Mouse (Mus musculus): ENCODE measurements around the gene Dcaf8.
"Not testable (repeated sequence)": the region's sequence is repeated elsewhere in the genome, so short reads cannot be mapped to it uniquely, and the experiment has no call there.

Dcaf8 gene

DNA sequence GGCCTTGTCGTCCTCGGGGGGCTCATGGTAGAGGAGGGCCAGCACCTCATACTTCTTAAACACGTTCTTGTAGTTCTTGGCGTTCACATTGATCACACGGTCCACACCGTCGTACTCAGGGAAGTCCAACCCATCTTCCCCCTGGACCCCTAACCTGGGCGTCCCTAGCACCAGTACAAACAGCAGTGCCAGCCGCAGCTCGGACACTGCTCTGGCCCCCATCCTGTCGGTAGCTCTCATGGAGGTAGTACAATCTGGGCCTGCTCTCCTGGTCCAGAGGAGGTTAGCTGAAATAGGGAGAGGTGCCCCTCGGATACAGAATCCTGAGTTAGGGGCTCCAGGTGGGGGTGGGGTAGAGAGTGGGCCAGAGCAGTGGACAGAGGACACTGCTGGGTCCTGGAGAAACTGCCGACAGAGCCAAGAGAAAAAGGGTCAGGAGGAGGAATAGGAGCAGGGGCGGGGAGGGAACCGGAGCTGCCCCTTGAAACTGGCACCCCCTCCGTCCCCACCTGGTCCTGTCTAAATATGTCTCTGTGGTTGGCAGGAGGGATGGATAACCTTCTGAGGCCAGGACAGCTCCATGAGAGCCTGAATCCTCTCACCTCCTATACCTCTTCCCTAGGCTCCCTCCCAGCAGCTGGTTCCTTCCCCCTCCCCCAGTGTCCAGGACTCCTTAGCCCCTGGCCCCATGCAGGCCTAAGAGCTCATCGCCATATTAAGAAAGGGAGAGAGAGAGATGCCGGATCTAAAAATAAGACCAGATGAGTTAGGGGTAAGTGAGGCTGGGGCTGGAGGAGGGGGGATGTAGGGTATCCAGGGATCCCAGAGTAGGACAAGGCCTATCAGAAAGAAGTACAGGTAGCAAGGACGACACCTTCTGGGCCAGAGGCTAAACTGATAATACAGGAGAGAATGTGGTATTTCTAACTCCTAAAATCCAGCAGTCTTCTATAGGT lies 71.8 kb downstream of the Dcaf8 start, which contains the start of gene Casq1:
Gene Casq1, minus strand, starts transcription at position 418 of the 956 bp plus-strand sequence.
- DNase-seq (ENCODE audit: low spot score in 2 of 2): no peak

DNA sequence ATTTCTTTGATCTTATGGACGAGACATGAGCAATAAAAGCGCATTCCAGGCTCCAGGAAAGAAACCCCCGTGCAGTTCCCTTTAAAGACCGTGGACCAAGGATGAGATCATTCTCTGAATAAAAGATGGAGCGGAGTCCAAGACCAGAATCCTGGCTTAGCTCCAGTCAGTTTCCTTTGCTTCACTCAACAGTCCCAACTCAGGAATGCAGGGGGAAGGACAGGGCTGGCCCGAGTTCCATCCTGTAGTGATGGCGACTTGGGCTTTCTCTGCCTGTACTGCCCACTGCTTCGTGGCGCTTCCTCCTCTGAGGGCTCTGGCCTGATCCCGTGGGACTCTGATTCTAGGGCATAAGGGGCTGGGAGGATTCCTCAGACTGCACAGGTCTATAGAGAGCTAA lies 72.5 kb downstream of the Dcaf8 start:
- DNase-seq (ENCODE audit: low spot score in 2 of 2): no peak

DNA sequence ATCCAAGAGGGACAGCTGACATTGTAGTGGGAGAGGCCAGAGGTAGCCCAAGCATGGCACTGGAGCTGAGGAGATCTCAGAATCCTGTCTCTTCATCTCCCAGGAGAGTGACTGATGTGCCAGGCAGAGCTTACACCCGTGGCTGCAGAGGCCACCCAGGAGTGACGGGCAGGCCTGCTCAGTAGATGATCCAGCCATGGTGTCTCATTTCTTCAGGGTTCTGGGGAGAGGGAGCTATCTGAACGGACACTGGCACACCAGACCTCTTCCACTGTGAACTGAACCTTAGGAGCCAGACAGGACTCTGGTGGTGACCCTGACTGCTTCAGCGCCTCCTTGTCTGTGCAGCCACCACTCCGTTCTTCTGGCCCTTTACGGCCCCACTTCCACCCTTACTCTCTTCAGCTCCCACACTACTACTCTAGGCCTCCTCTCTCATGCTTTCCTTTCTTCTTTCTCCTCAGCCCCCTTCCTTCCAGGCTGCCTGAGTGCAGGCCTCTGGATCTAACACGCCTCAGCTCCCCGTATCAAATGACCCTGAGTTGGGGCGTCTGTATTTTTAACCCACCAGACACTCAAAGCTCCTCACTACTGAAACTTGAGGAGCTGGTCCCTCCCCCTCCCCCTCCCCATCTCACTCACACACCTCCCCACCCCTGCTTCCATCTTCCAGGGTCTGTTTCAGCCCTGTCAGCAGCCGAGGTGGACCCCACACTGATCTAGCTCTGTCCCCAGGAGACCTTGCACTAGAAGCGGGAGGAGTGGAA lies 73.6 kb downstream of the Dcaf8 start:
- DNase-seq (ENCODE audit: low spot score in 2 of 2): no peak

DNA sequence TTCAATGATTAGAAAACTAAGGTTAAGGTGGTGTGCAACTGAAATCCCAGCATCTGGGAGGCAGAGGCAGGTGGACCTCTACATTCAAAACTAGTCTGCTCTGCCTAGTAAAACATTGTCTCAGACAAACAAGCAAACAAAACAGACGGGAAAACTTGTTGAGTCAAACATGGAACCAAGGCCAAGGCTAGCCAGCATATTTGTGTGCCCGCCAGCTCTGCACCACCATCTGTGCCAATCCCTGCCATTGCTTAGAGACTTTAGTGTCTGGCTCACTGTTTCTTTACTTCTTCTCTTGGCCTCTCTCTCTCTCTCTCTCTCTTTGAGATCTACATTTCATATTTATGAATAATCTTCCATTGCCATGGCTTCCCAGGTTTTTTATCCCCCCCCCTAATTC lies 80.3 kb downstream of the Dcaf8 start:
- no peak for DNase-seq (ENCODE audit: low spot score in 2 of 2)

DNA sequence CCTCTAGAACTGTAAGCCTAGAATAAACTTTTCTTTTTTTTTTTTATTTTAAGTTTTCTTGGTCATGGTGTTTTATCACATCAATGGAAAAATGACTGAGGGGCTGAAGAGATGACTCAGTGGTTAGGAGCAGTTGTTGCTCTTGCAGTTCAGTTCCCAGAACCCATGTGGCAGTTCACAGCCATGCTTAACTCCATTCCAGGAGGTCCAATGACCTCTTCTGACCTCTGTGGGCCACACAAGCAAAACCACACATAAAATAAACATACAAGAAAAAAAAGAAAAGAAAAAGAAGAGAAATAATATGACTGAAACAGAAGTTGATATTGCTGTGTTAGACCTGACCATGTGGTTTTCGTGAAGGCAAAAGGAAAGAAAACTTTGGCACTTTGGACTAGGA lies 81.3 kb downstream of the Dcaf8 start:
- no peak for DNase-seq (ENCODE audit: low spot score in 2 of 2)

DNA sequence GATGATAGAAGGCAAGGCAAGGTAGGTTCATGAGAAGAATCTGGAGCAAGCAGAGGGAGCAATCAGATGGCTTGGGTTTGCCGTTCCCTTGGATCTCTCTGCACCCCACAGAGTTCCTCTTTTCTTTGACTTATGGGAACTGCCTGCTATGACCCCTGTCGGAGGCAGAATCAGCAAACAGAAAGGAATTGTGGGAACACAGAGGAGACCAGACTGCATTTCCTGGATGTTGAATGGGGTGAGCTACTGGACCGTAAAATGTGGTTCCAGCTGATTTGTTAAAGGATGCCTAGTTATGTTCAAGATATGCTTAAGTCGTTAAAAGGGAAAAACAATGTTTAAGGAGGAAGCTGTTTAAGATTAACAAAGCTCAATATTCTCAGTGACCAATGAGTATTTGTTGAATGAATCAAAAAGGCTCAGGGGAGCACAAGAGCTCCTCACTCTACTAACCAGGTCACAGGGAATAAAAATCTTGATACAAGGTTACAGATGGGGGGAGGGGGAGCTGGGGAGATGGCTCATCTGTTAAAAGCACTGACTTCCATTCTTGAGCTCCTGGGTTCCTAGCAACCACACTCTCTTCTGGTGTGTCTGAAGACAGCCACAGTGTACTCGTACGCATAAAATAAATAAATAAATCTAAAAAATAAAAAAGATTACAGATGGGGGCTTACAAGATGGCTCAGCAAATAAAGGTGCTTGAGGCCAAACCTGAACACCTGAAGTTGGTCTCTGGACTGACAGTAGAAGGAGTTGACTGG lies 93.2 kb downstream of the Dcaf8 start:
- no peak for DNase-seq (ENCODE audit: low spot score in 2 of 2)

DNA sequence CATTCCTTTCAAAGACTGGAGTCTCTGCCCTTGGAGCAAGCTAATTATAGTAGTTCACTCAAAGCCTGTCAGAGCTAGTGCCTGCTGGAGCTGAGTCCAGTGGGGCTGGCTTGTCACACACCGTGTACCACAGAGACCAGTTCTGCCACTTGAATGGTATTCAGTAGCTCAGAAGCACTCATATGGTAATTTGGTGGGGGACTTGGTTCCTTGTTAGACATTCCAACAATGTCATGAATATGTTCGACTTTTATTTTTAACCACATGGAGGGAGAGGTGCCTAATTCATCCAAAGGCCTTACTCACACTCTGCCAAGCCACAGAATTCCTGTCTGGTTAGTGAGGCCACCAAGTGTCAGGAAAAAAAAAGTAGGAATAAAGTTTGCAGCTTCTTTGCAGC lies 94.5 kb downstream of the Dcaf8 start:
- DNase-seq (ENCODE audit: low spot score in 2 of 2): no peak

DNA sequence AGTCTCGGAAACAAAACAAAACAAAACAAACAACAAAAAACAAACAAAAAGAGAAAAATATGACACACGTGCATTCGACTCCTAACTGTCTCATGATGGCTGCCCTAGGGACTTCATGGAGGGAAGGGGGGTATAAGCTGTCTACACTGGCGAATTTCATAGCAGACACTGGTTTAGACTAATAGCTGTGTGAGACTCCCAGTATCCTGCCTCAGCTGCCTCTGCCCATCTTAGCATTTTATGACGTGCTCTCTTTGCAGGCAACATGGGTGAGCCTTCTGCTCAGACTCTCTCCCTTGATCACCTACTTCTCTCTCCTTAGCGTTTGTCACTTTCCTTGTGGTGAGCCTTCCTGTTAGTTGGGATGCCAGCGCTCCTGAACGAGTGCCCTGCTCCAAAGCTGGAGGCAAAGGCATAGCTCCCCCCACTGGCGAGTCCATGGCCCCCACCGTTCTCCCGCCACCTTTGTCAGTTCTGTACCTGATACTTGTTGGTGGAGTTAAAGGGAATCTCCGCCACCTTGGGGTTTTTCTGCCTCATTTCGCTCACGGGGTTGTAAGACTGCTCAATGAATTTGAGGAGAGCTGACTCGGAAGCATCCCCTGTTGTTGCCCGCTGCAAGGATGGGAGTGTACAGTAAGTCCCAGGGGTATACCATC lies 95.8 kb downstream of the Dcaf8 start:
- no peak for DNase-seq (ENCODE audit: low spot score in 2 of 2)

DNA sequence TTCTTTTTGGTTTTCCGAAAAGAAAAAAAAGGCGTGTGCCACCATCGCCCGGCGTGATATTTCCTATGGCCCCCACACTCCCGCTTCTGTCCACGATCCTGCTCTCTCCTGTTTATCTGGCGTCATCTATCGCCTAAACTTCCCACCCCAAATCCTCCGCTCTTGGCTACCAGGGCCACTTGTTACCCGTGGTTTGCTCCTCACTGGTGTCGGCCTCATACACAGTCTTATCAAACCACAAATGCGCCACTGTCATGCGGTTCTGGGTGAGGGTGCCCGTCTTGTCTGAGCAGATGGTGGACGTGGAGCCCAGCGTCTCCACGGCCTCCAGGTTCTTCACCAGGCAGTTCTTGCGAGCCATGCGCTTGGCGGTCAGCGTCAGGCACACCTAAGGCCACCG lies 96.8 kb downstream of the Dcaf8 start:
- DNase-seq (ENCODE audit: low spot score in 2 of 2): not testable (repeated sequence)
